Mouse (Mus musculus): ENCODE measurements around the gene Nisch. TPM values are rescaled to one million over a fixed set of nuclear protein-coding genes. Genes with fewer than 3 reads are reported as not detected.

Gene Nisch
- polyA plus RNA-seq (2012; ENCODE audit: low replicate concordance) = 128 and 175 TPM in 2 replicates

DNA sequence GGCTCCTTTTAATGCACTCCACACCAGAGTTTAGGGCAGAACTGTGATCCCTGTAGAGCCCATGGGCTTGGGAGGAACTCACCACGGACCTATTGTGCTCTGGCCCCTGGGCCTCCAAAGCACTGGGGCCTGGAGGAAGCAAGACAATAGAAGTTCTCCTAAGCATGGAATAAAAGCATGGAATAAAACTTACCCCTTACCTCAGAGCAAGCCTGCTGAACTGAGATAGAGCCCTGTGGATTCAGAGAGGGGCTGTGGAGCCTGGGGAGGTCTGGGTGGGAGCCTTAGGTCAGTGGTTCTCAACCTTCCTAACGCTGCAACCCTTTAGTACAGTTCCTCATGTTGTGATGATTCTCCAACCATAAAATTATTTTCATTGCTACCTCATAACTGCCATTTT, at the start of gene Nisch:
TSS of gene Nisch (minus strand) at position 101 of the 400 bp plus-strand sequence.

DNA sequence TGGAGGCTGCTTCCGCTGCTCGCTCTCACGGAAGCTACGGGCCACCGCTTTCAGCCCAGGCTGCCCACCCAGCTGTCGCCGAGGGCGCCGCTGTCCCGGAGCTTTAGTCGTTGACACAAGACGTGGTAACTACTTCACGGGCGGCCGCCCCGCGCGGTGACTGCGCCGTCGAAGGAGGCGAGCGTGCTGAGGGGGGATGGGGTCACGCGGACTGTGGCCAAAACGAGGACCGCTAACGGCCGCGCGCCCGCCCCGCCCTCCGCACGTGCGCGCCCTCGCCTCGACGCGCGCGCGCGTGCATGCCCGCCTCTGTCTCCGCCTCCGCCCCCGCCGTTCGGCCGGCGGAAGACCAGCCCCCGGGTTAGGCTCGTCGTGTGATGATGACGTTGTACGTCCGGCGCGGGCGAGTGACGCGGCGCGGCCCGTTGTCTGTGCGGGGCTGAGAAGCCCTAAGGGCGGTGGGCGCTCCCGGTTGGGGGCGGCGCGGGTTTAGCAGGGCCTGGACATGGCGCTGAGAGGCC, 34.4 kb upstream of the Nisch start, which contains the start of the genes Phf7 and Bap1:
TSS of gene Phf7 (minus strand) at position 234 of the 521 bp plus-strand sequence.
TSS of gene Bap1 (plus strand) at position 367 of the 521 bp plus-strand sequence.

DNA sequence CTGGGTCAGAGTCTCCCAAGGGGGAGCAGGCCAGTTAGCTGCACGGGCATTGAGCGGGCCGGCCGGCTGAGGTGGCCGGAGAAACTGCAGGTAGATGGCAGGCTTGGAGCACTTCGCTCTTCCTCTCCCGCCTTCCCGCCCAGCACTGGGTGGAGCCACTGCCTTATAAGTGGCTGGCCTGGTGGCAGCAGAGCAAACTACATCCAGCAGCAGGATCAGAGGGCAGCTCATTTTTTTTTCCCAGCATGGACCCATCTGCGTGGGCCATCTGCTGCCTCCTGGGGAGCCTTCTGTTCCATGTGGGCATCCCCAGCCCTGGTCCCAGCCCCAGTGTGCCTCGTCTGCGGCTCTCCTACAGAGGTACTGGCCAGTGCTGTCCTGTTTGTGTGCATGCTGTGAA, 920 bp upstream of the Nisch start, which contains the start of gene Sema3g:
TSS of gene Sema3g (plus strand) at position 195 of the 400 bp plus-strand sequence.

DNA sequence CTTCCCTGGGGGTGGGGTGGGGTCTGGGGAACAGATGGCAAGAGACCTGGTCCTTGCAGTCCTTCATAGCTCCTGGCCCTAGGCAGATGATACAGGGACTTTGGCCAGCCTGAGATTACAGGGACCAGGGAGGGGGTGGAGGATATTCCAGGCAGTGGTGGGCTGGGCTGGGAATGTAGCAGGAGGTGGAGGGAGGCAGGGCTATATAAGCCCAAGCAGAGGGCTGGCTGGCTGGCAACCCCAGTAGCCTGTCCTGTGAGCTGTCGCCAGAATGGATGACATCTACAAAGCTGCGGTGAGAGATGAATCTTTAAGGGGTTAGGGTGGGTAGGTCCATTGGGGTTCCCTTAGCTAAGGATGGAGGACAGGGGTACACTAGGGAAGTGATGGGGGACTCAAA, 8.7 kb downstream of the Nisch start, which contains the start of gene Tnnc1:
TSS of gene Tnnc1 (plus strand) at position 229 of the 400 bp plus-strand sequence.

DNA sequence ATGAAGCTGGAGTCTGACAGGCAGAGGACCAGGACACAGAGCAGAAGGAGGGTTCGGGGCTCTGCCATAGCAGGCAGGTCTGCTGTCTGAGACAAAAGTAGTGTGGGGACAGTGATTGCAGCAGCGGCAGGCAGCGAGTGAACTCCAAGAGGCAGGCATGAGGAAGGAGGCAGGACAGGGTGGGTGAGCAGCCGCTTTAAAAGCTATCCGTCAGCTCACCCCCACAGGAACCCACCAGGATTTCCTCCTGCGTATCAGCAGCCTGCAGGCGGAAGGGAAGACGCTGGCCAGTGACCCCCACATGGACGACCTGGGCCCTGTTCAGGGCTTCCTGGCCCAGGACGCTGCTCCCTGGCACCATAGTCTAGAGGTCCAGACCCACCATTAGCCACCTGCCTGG, 48.3 kb downstream of the Nisch start, which contains the start of gene Stab1:
TSS of gene Stab1 (minus strand) at position 217 of the 400 bp plus-strand sequence.

DNA sequence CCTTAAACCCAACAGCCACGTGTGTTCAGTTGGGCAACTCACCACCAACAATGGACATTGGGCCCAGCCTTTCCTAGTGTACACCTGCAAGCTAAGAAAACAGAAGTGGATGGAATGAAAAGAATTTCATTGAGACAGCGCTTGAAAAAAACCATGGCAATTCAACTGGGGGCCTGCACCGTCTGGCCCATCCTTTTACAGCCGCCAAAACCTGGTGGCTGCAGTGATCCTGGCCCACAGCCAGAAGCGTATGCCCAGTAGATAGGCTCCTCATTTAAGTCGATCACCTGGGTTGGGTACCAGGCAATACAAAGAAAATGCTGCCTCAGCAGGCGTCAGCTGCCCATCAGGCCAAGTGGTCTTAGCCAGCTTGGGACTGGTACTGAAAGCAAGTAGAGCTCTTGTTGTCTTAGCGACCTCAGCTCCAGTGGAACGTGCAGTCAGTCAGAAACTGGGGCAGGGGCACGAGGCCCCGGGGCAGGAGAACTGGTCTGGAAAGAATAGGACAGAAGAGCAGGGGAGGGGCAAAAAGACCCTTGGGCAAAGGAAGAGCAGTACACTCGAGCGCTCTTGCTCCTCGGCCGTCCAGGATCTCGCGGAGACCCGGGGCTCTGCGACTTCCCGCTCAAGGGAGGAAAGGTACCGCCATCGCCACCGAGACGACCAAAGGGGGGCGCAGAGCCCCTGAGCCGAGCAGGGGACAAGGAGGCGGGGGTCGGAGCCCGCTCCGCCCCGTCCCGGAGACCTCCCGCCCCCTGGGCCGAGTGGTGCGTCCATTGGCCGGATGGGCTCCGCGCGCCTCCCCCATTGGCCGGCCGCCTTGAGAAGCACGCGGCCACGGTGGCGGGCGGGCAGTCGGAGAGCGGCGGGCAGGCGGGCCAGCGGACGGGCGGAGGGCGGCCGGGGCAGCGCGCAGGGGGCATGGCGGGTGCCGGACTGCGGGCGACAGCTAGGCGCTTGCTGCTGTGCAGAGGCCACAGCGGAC, 86.2 kb downstream of the Nisch start, which contains the start of gene Nt5dc2:
TSS of gene Nt5dc2 (plus strand) at position 818 of the 985 bp plus-strand sequence.

DNA sequence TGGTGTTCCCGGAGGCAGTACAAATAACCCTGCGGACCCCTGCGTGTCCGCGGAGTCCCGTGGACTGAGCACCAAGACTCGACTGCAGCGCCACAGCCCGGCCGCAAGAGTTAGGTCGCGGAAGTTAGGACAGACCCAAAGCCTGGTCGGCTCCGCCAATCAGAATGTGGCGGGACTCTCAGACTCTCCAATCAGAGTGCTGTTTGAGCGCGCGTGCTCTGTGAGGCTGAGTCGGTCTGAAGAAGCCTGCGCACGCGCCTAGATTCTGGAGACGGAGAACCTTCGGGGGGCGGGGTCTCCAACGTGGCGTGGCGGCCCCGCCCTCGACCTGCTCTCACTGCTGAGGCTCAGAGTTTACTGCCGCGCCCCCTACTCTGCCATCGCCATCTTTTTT, 87.9 kb downstream of the Nisch start, which contains the start of gene Smim4:
TSS of gene Smim4 (minus strand) at position 131 of the 394 bp plus-strand sequence.

Other genes with a start within 250 kb of the Nisch start
- 2.4 and 4.0 TPM in 2 replicates for gene Glt8d1, start 215.5 kb downstream of the Nisch start, polyA plus RNA-seq (2012; ENCODE audit: low replicate concordance)
- 15.1 and 44.4 TPM in 2 replicates for gene Spcs1, start 215.3 kb downstream of the Nisch start, polyA plus RNA-seq (2012; ENCODE audit: low replicate concordance)
- 7.6 and 21.7 TPM in 2 replicates for gene Pbrm1, start 197.8 kb downstream of the Nisch start, polyA plus RNA-seq (2012; ENCODE audit: low replicate concordance)
- 5.0 and 14.9 TPM in 2 replicates for gene Gnl3, start 197.8 kb downstream of the Nisch start, polyA plus RNA-seq (2012; ENCODE audit: low replicate concordance)
- gene Smim4, start 88.0 kb downstream of the Nisch start, polyA plus RNA-seq (2012; ENCODE audit: low replicate concordance) = 48.2 and 72.9 TPM in 2 replicates
- 40.8 and 99.2 TPM in 2 replicates for gene Nt5dc2, start 85.9 kb downstream of the Nisch start, polyA plus RNA-seq (2012; ENCODE audit: low replicate concordance)
- gene Stab1, start 48.3 kb downstream of the Nisch start, polyA plus RNA-seq (2012; ENCODE audit: low replicate concordance) = 2.1 and 4.2 TPM in 2 replicates
- gene Tnnc1, start 8.6 kb downstream of the Nisch start, polyA plus RNA-seq (2012; ENCODE audit: low replicate concordance) = 0.26 TPM in 1 of 2 replicates, not detected in the other
- 0.21 and 0.60 TPM in 2 replicates for gene Sema3g, start 914 bp upstream of the Nisch start, polyA plus RNA-seq (2012; ENCODE audit: low replicate concordance)
- 1.8 and 3.5 TPM in 2 replicates for gene Phf7, start 34.4 kb upstream of the Nisch start, polyA plus RNA-seq (2012; ENCODE audit: low replicate concordance)
- gene Bap1, start 34.5 kb upstream of the Nisch start, polyA plus RNA-seq (2012; ENCODE audit: low replicate concordance) = 34.1 and 85.8 TPM in 2 replicates
- 0.08 TPM in 1 of 2 replicates, not detected in the other for gene Dnah1, start 107.0 kb upstream of the Nisch start, polyA plus RNA-seq (2012; ENCODE audit: low replicate concordance)
- 5.7 and 7.8 TPM in 2 replicates for gene Capn7, start 119.7 kb upstream of the Nisch start, polyA plus RNA-seq (2012; ENCODE audit: low replicate concordance)
- 9.4 and 19.6 TPM in 2 replicates for gene Sh3bp5, start 219.1 kb upstream of the Nisch start, polyA plus RNA-seq (2012; ENCODE audit: low replicate concordance)